Mouse (Mus musculus) gonadal fat pad, adult 2 months (tissue): ENCODE results near the gene Zbtb20. TPM values are rescaled to one million over a fixed set of nuclear protein-coding genes. Genes with fewer than 3 reads are reported as not detected.
A peak's percentile ranks its signal among the peaks of the same experiment; 100 is the strongest.

Experiments
- DNase-seq: peaks from one replicate; pipeline ENCODE4 v3.0.0-alpha.2; 2012; ENCODE audit warnings: low read depth
- polyA plus RNA-seq: library from polyadenylated mRNA; depleted of rRNA; stranded (reverse); fragments of >200 nt; gene quantifications from 2 replicates; pipeline ENCODE4 v1.2.3, GENCODE M21; 2012

Zbtb20 gene
- polyA plus RNA-seq, 1 experiment = 40.3 TPM

DNA sequence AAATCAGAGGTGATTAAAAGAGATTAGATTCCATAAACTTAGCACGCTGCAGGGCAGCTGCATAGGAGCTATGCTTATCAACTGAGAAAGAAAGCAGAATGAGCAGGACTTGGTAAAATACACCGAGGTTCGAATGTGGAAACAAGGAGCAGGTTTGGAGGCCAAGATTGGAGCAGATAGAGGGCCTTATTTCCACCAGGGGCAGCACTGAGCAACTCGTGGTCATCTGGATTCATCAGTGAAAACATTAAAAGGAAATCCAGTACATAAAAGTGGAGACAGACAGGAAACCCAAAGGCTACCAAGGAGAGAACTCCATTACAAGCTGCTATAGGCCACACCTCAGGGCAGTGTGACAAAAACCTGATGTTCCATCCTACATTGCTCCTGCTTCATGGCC, 686.3 kb downstream of the Zbtb20 start:
- no peak for DNase-seq

DNA sequence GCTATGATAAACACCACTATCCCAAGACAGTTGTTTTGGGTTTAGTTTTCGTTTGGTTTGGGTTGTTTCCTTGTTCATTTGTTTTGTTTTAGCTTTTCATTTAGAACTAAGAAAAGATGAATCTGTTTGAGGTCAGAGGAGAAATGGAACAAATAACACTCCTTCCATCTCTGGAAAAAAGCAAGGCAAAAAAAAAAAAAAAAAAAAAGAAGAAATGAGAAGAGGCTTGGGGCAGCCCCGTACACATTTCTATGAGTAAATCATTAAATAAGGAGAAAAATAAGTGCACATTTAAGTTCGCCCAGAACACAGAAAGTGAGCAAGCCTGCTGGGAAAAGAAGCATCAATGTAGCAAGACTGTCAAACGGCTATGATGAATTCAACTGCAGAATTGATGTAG, 690.2 kb downstream of the Zbtb20 start:
- no peak for DNase-seq

- DNase-seq = no peak
Observed at GRCm38 (mm10) chr16:43566511-43566910, 690.8 kb downstream of the Zbtb20 start.

- DNase-seq = no peak
Observed at GRCm38 (mm10) chr16:43571376-43572081, 695.8 kb downstream of the Zbtb20 start.

- no peak for DNase-seq
Observed at GRCm38 (mm10) chr16:43572171-43572570, 696.5 kb downstream of the Zbtb20 start.

GRCm38 (mm10) chr16:43572766-43573165, 697.1 kb downstream of the Zbtb20 start:
- DNase-seq = no peak

- no peak for DNase-seq
Observed at GRCm38 (mm10) chr16:43573181-43573833, 697.6 kb downstream of the Zbtb20 start.

DNA sequence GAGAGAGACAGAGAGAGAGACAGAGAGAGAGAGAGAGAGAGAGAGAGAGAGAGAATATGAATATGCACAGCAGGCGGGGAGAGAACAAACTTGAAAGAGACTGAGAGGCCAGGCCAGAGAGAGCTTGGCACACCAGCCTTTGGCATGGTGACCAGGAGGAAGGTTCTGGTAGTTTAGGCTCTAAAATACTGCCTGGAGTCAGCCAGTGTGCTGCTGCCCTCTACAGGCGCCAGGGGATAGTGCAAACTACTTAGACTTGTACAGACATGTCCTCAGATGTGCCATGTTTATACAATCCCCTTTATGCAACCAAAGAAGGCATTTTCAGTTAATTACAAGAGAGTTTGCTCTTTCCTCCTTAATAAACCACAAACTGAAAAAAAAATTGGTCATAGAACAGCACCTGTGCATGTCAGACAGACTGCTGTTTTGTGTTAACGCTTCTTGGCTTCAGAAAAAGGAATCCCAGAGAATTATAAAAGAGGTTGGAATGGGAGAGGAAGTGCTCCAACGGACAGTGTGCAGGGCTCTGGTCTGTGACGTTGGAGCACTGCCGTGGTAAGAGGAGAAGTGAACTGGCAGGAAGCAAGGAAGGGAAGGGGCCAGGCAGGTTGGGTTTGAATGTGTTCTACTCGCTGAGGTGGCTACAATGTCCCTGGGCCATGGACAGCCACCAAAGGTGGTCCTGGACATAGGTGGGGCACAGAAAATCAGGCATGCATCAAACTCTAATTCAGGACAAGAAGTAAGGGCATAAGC, 698.5 kb downstream of the Zbtb20 start:
- DNase-seq = peak; percentile 26

- no peak for DNase-seq
Observed at GRCm38 (mm10) chr16:43575066-43575465, 699.4 kb downstream of the Zbtb20 start.

DNA sequence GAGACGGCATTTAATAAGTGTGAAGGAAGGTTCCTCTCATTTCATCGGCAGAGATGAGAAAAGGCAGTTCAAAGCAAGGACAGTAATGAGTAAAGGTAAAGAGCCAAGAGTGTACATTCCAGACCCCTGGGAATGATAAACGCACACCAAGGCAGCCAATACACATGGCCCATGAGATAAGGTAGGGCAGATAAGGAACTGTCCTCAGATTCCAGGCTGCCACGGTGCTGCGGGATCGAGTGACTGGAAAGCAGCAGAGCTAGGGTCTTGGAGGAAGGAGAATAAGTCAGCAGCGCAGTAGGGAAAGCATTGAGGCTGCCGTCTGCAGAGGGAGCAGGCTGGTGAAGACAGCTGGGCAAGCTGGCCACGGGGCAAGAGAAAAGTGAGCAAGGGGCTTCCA, 699.8 kb downstream of the Zbtb20 start:
- no peak for DNase-seq

DNA sequence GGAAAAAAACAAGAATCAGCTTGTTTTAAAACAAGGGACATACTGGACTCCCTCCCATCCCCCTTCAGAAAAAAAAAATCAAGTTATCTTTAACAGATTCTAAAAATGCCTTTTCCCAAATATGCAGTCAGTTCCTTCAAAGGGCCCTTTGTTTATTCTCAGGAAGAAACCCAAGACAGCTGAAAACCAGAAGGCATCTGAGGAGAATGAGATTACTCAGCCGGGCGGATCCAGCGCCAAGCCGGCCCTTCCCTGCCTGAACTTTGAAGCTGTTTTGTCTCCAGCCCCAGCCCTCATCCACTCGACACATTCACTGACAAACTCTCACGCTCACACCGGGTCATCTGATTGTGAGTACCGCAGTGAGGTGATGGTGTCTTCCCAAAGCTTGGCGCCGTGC, 701.7 kb downstream of the Zbtb20 start:
- no peak for DNase-seq

DNA sequence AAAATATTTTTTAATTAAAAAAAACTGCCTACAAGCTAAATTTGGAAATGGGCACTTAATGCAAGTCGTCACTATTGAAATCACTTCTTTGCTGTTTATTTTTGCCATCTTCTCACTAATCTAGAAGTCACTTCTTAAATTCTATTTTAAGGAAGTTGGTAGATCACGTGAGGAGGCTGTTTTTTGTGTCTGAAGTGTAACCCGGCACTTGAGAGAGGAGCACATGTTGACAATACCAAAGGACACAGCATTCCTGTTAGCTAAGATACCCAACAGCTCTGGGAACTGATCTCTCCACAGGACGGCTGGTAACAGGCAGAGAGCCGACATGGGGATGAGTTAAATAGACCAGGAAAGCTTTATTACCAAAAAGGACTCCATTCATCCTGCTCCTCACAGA, 702.7 kb downstream of the Zbtb20 start:
- no peak for DNase-seq

GRCm38 (mm10) chr16:43579111-43579510, 703.4 kb downstream of the Zbtb20 start:
- DNase-seq = no peak

GRCm38 (mm10) chr16:43580321-43580822, 704.7 kb downstream of the Zbtb20 start:
- DNase-seq = no peak

GRCm38 (mm10) chr16:43581551-43581950, 705.9 kb downstream of the Zbtb20 start:
- DNase-seq = no peak

GRCm38 (mm10) chr16:43586859-43587429, 711.3 kb downstream of the Zbtb20 start:
- DNase-seq = no peak

DNA sequence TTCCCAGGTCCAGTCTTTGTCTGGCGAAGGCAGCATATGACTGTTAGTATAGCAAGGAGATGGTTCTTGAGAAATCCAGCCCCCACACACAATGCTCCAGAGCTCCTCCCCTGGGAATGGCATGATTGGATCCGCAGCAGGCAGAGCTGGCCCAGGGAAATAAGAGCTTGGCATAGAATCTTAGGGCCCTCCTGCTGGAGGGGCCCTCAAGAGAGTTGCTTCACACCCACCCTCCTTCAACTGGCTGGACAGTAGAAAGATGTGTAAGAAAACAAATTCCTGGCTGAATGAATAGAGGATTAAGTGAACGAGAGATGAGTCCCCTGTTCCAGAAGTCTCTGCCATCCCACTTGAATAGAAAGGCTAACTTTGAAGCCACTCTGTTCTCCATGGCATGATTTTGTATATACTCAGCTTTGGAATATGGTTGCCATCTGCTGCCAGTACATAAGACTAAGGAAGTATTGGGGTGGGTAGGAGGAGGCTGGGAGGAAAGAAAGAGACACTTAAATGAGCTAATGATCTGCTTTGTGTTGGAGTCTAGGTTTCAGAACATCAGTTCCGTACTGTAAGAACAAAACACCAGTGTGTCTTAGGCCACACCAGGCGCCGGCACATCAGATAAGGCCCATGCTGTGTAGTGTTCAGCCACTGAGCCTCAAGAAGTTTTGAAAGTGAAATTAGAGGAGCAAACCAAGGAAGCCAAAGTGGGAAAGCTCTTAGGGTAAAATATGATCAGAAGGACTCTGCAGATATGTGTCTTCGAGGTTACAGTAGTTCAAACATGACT, 715.2 kb downstream of the Zbtb20 start:
- DNase-seq = no peak

GRCm38 (mm10) chr16:43592062-43592461, 716.4 kb downstream of the Zbtb20 start:
- no peak for DNase-seq

DNA sequence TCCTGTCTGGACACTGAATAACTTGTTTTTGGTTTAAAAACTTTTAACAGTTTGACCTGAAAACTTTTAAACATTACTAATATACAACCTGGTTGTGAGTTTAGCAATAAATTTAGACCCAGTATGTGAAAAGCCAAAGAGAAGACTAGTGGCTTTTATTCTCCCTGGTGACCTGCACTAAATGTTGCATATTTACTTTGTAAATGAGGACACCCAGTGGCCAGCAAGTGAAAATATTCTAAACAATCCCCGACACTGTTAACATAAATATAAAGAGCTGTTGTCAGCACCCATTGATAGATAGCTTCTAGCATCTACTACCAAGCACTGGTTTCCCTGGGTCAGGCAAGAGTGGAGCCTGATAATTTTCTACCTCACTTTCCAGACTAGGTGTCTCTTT, 717.1 kb downstream of the Zbtb20 start:
- DNase-seq = no peak

- DNase-seq = no peak
Observed at GRCm38 (mm10) chr16:43597375-43598060, 721.8 kb downstream of the Zbtb20 start.

GRCm38 (mm10) chr16:43599707-43600106, 724.0 kb downstream of the Zbtb20 start:
- no peak for DNase-seq
